Mouse (Mus musculus) adrenal gland (tissue): ENCODE results near the gene Actr6.
"Not testable (repeated sequence)": the region's sequence is repeated elsewhere in the genome, so short reads cannot be mapped to it uniquely, and the experiment has no call there.

Experiments used
- intact Hi-C: fragments of 180-260 bp; cut with DNase I; formaldehyde crosslinking; loops from one replicate; pipeline ENCODE4 v1.15.1; 2025

Actr6 gene

GRCm38 (mm10) chr10:89739703-89740102 lies 7.6 kb upstream of the Actr6 start:
- intact Hi-C loops = no loop called here

- intact Hi-C loops = no loop called here
Measured at GRCm38 (mm10) chr10:89738395-89738794, 6.3 kb upstream of the Actr6 start.

- intact Hi-C loops = no loop called here
Measured at GRCm38 (mm10) chr10:89737887-89738286, 5.8 kb upstream of the Actr6 start.

GRCm38 (mm10) chr10:89737092-89737491 lies 5.0 kb upstream of the Actr6 start:
- intact Hi-C loops = no loop called here

- intact Hi-C loops = no loop called here
Measured at GRCm38 (mm10) chr10:89731341-89731740, 754 bp downstream of the Actr6 start.

- intact Hi-C loops = no loop called here
Measured at GRCm38 (mm10) chr10:89730386-89730785, 1.7 kb downstream of the Actr6 start.

GRCm38 (mm10) chr10:89722247-89723195 lies 9.6 kb downstream of the Actr6 start:
- intact Hi-C loops = no loop called here

DNA sequence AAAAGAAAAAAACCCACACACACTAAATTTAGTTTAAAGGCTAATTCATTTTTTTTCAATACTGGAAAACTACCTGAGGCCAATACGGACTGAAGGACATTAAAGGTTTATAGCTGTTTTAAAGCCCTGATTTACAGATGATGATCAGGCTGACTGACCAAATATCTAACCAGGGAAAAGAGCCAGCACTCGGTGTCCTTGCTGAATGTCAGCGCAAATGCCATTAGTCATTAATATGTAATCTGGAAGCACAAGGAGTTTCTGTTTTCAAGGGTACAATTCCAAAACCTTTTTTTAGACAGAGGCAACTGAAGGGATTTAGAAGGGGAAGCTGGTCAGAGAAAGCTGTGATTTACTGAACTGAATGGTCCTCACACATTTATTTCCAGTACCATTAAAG lies 11.3 kb downstream of the Actr6 start:
- intact Hi-C loops = no loop called here

DNA sequence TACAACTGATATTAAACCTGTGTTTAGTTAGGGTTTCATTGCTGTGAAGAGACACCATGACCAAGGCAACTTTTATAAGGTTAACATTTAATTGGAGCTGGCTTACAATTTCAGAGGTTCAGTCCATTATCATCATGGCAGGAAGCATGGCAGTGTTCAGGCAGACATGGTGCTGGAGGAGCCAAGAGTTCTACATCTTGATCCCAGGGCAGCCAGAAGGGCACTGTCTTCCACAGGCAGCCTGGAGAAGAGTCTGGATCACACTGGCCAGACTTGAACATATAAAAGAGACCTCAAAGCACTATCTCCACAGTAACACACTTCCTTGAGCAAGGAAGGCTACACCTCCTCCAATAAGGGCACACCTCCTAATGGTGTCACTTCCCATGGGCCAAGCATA lies 11.8 kb downstream of the Actr6 start:
- intact Hi-C loops = no loop called here

DNA sequence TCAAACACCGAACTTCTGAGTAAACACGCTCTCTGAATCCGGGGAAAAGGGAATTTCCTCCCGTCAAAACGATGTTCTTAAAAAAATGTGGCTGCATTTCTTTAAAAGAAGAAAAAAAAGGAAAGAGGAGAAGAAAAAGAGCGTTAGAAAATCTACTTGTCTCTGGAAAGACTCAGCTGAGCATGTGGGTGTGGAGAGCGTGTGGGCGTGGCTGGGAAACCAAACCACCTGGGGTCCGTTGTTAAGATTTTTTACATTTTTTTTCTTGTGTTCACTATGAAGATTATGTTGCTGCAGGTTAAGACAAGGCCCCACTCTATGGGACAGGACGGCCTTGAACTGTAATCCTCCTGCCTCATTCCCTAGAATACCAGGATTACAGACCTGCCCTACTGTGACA lies 17.2 kb downstream of the Actr6 start:
- intact Hi-C loops = no loop called here

DNA sequence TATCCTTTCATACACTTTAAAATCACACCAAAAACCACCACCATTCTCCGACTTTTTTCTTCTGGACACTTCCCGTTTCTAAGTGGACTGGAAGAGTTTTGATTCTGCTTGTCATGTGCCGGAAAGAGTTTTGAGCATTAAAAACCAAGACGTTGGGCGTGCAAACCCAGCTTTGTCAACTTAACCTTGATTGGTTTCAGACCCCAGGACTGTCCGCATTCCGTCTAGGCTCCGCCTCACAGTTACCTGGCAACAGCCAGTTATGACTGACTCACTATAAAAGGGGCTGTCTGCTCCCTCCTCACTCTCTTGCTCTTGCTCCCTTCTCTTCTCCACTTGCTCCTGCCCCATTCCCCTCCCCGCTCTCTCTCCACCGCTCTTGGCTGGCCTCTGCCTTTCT lies 23.4 kb downstream of the Actr6 start:
- intact Hi-C loops = no loop called here

GRCm38 (mm10) chr10:89707397-89707796 lies 24.7 kb downstream of the Actr6 start:
- intact Hi-C loops = no loop called here

GRCm38 (mm10) chr10:89703042-89703441 lies 29.1 kb downstream of the Actr6 start:
- intact Hi-C loops = no loop called here

DNA sequence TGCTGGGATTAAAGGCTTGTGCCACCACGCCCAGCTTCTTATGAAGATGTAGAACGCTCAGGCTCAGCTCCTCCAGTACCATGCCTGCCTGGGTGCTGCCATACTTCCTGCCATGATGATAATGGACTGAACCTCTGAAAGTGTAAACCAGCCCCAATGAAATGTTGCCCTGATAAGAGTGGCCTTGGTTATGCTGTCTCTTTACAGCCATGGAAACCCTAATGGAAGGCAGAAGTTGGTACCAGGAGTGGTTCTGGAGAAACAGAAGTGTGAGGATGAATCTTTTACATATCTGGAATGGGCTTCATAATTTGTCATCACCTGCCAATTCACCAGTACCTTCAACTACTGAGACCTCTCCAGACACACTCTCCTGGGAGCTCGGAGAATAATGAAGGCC lies 34.1 kb downstream of the Actr6 start:
- intact Hi-C loops = no loop called here

GRCm38 (mm10) chr10:89696270-89696669 lies 35.8 kb downstream of the Actr6 start:
- intact Hi-C loops = not testable (repeated sequence)

- intact Hi-C loops = no loop called here
Measured at GRCm38 (mm10) chr10:89695194-89695911, 36.7 kb downstream of the Actr6 start.

- intact Hi-C loops = no loop called here
Measured at GRCm38 (mm10) chr10:89690021-89690420, 42.1 kb downstream of the Actr6 start.

DNA sequence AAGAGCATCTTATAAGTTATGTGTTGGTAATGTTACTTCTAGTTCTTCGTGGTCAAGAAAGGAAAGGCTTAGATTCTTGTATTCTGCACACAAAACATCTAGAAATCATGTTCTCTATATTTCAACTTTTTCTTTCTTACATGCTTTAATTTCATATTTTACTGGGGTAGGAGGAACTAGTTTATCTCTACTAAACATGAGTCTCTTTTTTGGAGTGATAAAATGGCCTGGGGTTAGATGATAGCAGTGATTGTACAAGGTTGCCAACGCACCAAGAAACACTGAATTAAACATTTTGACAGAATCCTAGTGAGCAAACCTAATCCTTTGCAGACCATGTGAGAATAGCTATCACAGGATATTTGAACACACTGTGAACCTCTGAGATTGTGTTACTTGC lies 44.6 kb downstream of the Actr6 start:
- intact Hi-C loops = no loop called here

DNA sequence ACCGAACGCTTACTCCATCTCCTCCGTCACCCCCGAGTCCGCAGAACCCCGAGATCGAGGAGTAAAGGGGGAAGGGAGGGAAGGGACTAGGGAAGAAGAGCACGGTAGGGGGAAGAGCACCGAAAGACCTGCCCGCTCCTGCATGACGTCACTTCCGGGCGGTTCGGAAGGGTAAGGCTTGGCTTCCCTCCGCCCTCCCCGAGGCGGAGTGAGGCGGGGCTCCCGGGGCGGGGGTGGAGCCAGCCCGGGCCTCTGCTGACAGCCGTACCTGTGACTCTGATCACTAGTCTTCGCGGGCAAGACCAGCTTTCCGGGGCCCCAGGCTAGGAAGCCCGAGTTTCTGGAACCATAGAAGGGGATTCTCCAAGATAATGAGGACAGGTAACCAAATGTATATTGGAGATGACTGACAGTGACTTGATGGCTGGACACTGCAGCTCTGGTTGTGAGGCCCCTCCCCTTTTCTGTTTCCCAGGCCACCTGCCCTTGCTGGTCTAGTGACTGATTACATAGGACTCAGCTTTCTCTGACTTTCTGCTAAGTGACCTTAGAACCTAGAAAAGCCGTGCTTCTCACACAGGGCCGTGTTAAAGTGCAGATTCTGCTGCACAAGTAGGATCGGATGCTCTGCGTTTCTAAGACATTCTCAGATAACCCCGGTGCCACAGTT lies 45.8 kb downstream of the Actr6 start, which contains the start of gene Scyl2:
Gene Scyl2, minus strand, starts transcription at position 147 of the 670 bp plus-strand sequence.
- intact Hi-C loops = no loop called here

DNA sequence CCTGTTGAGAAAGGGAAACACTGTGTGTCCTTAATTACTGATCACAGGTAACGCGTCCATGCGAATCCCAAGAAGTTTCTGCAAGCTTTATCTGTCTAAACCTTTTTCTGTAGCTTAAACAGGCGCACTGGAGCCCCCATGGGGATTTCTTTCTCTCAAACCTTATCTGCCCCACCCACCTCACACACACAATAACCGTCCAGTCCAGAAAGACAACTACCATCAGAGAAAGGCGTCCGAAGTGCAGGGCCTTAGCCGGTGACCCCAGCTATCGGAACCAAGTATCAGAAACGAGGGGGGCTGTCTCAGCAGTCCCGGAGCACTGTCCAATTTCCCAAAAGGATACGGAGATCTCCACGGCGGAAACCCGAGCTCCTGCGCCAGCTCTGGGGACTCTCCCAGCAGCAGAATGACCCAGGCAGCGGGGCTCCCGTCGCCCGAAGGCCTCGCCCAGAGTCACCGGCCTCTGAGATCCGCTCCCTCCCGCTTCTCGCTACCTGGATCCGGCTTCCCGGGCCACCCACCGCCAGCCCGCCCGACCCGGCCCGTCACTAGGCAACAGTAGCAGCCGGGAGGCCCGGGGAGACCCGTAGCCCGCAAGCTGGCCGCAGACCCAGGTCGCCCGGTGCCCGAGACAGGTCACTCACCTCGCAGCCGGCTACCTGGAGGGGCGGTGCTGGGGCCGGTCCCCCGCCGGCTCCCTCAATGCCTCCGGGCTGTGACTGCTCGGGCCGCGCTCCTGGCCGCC lies 46.5 kb downstream of the Actr6 start:
- intact Hi-C loops = no loop called here

GRCm38 (mm10) chr10:89682961-89683360 lies 49.1 kb downstream of the Actr6 start:
- intact Hi-C loops = no loop called here
